Mouse (Mus musculus): Measurements from ENCODE around the gene Sirt1. TPM values are rescaled to one million over a fixed set of nuclear protein-coding genes. Genes with fewer than 3 reads are reported as not detected.
A peak's percentile ranks its signal among the peaks of the same experiment; 100 is the strongest.
"Not testable (repeated sequence)": the region's sequence is repeated elsewhere in the genome, so short reads cannot be mapped to it uniquely, and the experiment has no call there.

Sirt1 gene
- polyA plus RNA-seq, 1 experiment from 2014 or later = 9.9 TPM

DNA sequence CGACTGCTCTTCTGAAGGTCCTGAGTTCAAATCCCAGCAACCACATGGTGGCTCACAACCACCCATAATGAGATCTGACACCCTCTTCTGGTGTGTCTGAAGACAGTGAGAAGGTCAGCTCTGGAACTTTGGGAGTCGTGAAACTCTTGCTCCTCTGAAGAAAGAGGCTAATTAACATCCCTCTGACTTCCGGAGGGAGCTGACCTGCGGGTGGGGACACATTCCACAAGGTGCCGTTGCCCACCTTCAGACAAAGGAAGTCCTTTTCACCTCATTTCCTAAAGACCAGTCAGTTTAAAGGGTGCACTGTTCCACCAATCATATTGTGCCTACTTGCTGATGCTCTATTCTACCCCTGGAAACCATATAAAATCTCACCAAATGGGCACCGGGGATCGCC is 30.4 kb downstream of the Sirt1 start:
- not testable (repeated sequence) for H3K4me1 ChIP-seq (replicated peaks); H3K27me3 ChIP-seq; H3K4me3 ChIP-seq (replicated peaks); H3K9me3 ChIP-seq; H3K27ac ChIP-seq; H3K9ac ChIP-seq (replicated peaks); H3K4me2 ChIP-seq; ATAC-seq (ENCODE audit: insufficient number of reproducible peaks, insufficient read depth, low FRiP score, low TSS enrichment, low read depth); H3K36me3 ChIP-seq
- 81% methylated on average over 7 of the region's 7 CpGs for WGBS

GRCm38 (mm10) chr10:63350666-63351065 is 30.8 kb downstream of the Sirt1 start:
- Histone ChIP-seq H3K4me1 (replicated peaks) (no peaks in the 10 kb centered on the region), H3K4me2 (no peak overlapping the region), H3K9me3 (no peaks in the 10 kb centered on the region), H3K4me3 (replicated peaks) (no peak overlapping the region), H3K27ac (no peak overlapping the region), H3K27me3 (no peaks in the 10 kb centered on the region; the same call in 1 of the 2 replicates), H3K36me3 (no peaks in the 10 kb centered on the region), H3K9ac (replicated peaks) (no peak overlapping the region)
- ATAC-seq (ENCODE audit: insufficient number of reproducible peaks, insufficient read depth, low FRiP score, low TSS enrichment, low read depth) = no peak
- WGBS = 93% methylated on average over 7 of the region's 7 CpGs

DNA sequence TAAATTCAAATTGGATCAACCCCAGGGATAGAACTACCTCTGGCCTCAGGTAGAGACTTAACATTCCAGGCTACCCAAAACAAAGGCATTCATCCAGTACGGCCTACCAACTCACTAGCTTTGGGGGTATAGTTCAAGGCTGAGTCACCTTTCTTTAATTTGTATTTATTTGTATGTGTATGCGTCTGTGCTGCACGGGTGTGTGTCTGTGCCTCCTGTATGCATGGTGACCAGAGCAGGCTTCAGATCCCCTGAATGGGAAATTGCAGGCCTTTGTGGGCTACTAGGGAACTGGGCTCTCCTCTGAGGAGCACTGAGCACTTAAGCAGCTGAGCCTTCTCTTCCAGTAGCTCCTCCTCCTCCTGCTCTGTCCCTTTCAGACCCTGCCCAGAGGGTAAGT is 33.2 kb downstream of the Sirt1 start:
- Histone ChIP-seq H3K36me3 (no peaks in the 10 kb centered on the region), H3K9me3 (no peaks in the 10 kb centered on the region), H3K4me3 (replicated peaks) (no peak overlapping the region), H3K4me1 (replicated peaks) (no peaks in the 10 kb centered on the region), H3K27me3 (no peaks in the 10 kb centered on the region; the same call in 1 of the 2 replicates), H3K9ac (replicated peaks) (no peak overlapping the region), H3K27ac (no peak overlapping the region), H3K4me2 (no peak overlapping the region)
- WGBS = 62% methylated on average over 3 of the region's 3 CpGs
- no peak for ATAC-seq (ENCODE audit: insufficient number of reproducible peaks, insufficient read depth, low FRiP score, low TSS enrichment, low read depth)

DNA sequence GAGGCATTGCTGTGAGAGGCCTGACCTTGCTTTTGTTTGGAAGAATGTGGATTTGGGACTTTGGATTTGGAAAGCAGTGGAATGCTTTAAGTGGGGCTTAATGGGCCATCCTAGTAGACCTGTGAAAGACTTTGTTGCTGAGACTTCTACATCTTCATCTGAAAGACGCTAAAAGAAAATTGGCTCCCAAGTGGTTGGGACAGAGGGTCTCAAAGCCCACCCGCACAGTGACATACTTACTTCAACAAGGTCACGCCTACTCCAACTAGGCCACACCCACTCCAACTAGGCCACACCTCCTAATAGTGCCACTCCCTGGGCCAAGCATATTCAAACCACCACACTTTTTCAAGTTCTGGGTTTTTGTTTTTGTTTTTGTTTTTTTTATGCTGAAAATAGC is 36.8 kb downstream of the Sirt1 start:
- 90% methylated on average over 3 of the region's 3 CpGs for WGBS
- H3K27ac ChIP-seq = no peak overlapping the region
- no peak for ATAC-seq (ENCODE audit: insufficient number of reproducible peaks, insufficient read depth, low FRiP score, low TSS enrichment, low read depth)

DNA sequence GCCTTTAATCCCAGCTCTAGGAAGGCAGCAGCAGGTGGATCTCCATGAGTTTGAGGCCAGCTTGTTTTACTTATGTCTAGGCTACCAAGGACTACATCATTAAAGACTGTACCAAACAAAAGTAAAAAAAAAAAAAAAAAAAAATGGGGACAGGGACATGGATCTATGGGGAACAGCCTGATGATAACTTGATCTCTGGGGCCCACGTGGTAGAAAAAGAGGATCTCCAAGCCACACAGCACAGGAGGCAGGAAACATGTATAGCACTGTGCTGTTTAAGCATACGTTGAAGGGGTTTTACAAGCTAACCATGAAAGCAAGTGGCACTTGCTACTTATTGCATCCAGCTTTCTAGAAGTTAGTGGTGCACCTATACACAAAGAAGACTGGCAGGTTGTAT is 40.2 kb downstream of the Sirt1 start:
- Histone ChIP-seq H3K27me3 (no peaks in the 10 kb centered on the region), H3K9ac (replicated peaks) (no peak overlapping the region), H3K9me3 (no peaks in the 10 kb centered on the region), H3K4me3 (replicated peaks) (no peak overlapping the region), H3K4me1 (replicated peaks) (peaks cover 16% of the 10 kb centered on the region), H3K27ac (no peak overlapping the region), H3K36me3 (no peaks in the 10 kb centered on the region), H3K4me2 (no peak overlapping the region)
- ATAC-seq (ENCODE audit: insufficient number of reproducible peaks, insufficient read depth, low FRiP score, low TSS enrichment, low read depth) = no peak
- 80% methylated on average over 2 of the region's 2 CpGs for whole genome bisulfite sequencing

More for the DNA sequence above, 36.8 kb downstream of the Sirt1 start:
- Histone ChIP-seq H3K27me3 (no peaks in the 10 kb centered on the region; the same call in 1 of the 2 replicates), H3K4me2 (no peak overlapping the region), H3K4me1 (replicated peaks) (no peaks in the 10 kb centered on the region), H3K4me3 (replicated peaks) (no peak overlapping the region), H3K9ac (replicated peaks) (no peak overlapping the region), H3K36me3 (no peaks in the 10 kb centered on the region), H3K9me3 (no peaks in the 10 kb centered on the region)

DNA sequence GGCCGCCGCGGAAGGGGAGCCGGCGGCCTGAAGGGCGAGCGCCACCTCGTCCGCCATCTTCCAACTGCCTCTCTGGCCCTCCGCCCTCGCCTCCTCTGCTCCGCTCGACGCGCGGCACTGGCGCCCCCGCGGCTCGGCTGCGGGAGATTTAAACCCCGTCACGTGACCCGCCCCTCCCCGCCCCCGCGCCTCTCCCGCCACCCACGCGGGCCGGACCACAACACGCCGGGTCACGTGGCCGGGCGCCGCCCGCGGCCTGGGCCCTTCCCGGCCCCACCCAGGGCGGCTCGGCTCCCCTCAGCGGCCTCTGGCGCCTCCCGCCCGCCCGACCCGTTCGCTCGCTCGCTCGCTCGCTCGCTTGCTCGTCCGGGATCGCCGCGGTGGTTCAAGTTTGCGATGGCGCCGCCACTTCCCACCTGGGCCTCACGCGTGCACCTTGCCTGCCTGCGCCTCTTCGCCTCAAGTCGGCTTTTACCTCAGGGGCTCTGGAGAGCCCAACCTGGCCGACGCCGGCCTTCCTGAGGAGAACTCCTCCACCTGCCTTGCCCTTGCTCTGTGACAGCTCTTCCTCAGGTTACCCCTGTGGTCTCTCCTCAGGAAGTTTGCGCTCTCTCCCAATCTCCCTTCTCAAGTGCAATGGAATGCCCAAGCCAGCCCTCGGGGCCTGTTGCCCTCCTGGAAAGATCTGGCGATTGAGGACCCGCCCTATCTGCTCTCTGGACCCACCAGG is 42.4 kb downstream of the Sirt1 start:
- Histone ChIP-seq H3K36me3 (peaks cover 12% of the 10 kb centered on the region), H3K9ac (replicated peaks) (peak overlapping the region; percentile 95), H3K27me3 (no peaks in the 10 kb centered on the region), H3K9me3 (no peaks in the 10 kb centered on the region), H3K27ac (peak overlapping the region; percentile 95), H3K4me2 (peak overlapping the region; percentile 75), H3K4me1 (replicated peaks) (peaks cover 16% of the 10 kb centered on the region), H3K4me3 (replicated peaks) (peak overlapping the region; percentile 83)
- peak; percentile 94 for ATAC-seq (ENCODE audit: insufficient number of reproducible peaks, insufficient read depth, low FRiP score, low TSS enrichment, low read depth)
- WGBS = under 1% methylated on average over 52 of the region's 74 CpGs

DNA sequence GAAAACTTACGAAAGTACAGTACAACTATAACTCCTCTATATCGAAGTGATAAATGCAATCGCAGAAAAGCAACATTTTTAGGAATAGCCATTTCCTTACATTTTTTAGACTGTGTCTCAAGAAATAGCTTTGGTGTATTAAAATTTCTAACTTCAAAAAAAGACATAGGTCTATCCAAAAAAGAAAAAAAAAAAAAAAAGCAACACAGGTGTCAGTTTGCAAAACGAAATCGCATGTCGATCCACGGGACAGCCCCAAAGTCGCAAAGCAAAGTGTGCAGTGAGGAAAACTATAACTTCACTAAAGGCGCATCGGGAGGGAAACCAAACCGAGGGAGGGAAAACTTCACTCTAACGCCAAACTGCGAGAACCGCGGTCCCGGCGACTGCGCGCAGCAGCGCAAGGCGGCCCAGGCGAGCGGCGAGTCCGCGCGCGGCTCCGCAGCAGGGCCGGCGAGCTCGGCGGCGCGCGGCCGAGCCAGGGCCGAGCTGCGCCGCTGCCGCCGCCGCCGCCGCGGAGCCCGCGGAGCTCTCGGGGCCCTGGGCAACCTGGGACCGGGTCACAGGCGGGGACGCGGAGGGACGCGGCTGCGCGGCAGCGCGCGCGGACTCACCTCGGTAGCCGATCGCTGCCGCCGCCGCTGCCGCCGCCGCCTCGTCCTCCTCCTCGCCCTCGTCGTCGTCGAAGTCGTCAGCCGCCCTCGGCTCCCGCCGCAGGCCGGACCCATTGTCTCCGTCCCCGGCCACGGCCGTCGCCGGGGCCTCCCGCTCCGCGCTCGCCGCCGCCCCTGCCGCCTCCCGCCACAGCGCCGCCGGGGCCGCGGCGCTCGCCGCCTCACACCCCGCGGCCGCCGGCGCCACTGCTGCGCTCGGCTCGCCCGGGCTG is 43.3 kb downstream of the Sirt1 start:
- Histone ChIP-seq H3K27ac (peak overlapping the region; percentile 95), H3K27me3 (no peaks in the 10 kb centered on the region), H3K9ac (replicated peaks) (peak overlapping the region; percentile 95), H3K4me2 (peak overlapping the region; percentile 75), H3K9me3 (no peaks in the 10 kb centered on the region), H3K36me3 (peaks cover 21% of the 10 kb centered on the region), H3K4me1 (replicated peaks) (peaks cover 16% of the 10 kb centered on the region), H3K4me3 (replicated peaks) (peak overlapping the region; percentile 83)
- peak; percentile 69 for ATAC-seq (ENCODE audit: insufficient number of reproducible peaks, insufficient read depth, low FRiP score, low TSS enrichment, low read depth)
- WGBS = 1% methylated on average over 67 of the region's 113 CpGs

- H3K36me3 ChIP-seq = peaks cover 29% of the 10 kb centered on the region
- H3K9me3 ChIP-seq = no peaks in the 10 kb centered on the region
- H3K4me2 ChIP-seq = peak overlapping the region; percentile 75
- peak overlapping the region; percentile 83 for H3K4me3 ChIP-seq (replicated peaks)
- WGBS = 20% methylated on average over 5 of the region's 5 CpGs
- H3K4me1 ChIP-seq (replicated peaks) = peaks cover 16% of the 10 kb centered on the region
- H3K27ac ChIP-seq = no peak overlapping the region
- ATAC-seq (ENCODE audit: insufficient number of reproducible peaks, insufficient read depth, low FRiP score, low TSS enrichment, low read depth) = no peak
- H3K9ac ChIP-seq (replicated peaks) = peak overlapping the region; percentile 45
- no peaks in the 10 kb centered on the region for H3K27me3 ChIP-seq
Measured at GRCm38 (mm10) chr10:63337326-63337725, 44.2 kb downstream of the Sirt1 start.

DNA sequence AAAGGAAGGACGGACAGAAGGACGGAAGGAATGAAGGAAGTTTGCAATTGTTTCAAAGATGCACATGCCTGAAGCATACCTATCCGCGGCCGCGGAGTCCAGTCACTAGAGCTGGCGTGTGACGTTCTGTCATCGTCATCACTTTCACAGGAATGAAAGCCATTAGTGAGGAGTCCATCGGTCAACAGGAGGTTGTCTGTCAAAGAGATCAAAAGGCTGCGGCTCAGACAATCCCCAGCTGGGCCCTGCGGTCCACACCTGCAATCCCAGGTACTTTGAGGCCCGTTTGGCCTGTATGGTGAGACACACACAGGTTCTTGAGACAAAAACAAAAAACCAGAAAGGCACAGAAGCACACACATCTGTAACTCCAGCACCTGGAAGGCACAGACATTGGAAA is 44.6 kb downstream of the Sirt1 start:
- H3K9ac ChIP-seq (replicated peaks) = no peak overlapping the region; the same call in 1 of the 2 replicates

DNA sequence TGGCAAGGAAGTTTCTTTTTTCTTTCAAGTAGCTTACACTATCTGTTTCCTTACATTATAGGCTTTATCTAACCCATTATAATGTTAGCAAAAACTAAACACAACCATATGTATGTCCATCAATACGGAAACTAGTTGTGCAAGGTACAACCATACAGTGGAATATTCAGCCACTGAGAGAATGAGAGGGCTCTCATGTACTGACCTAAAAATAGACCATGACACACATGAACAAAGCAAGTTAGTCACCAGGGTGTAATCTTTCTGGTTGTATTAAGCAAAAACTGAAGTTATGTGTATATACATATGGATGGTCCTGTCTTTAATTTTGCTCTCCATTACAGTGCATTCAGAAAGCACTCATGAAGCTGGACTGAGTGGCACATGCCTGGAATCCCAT is 54.4 kb downstream of the Sirt1 start:
- Histone ChIP-seq H3K27me3 (no peaks in the 10 kb centered on the region), H3K4me2 (no peak overlapping the region), H3K36me3 (peaks cover 84% of the 10 kb centered on the region), H3K9ac (replicated peaks) (no peak overlapping the region), H3K4me1 (replicated peaks) (no peaks in the 10 kb centered on the region), H3K27ac (no peak overlapping the region), H3K9me3 (no peaks in the 10 kb centered on the region), H3K4me3 (replicated peaks) (no peak overlapping the region)
- WGBS = 90% methylated on average over 1 of the region's 1 CpGs
- ATAC-seq (ENCODE audit: insufficient number of reproducible peaks, insufficient read depth, low FRiP score, low TSS enrichment, low read depth) = no peak

More for the DNA sequence above, 44.6 kb downstream of the Sirt1 start:
- ATAC-seq (ENCODE audit: insufficient number of reproducible peaks, insufficient read depth, low FRiP score, low TSS enrichment, low read depth) = no peak
- peak overlapping the region; percentile 83 for H3K4me3 ChIP-seq (replicated peaks)
- peaks cover 16% of the 10 kb centered on the region for H3K4me1 ChIP-seq (replicated peaks)
- no peaks in the 10 kb centered on the region for H3K9me3 ChIP-seq
- H3K36me3 ChIP-seq = peaks cover 33% of the 10 kb centered on the region
- peak overlapping the region; percentile 75 for H3K4me2 ChIP-seq
- H3K27me3 ChIP-seq = no peaks in the 10 kb centered on the region
- WGBS = 48% methylated on average over 13 of the region's 13 CpGs
- no peak overlapping the region for H3K27ac ChIP-seq

- WGBS = 87% methylated on average over 1 of the region's 1 CpGs
- Histone ChIP-seq H3K4me2 (no peak overlapping the region), H3K4me1 (replicated peaks) (no peaks in the 10 kb centered on the region), H3K27ac (no peak overlapping the region), H3K9ac (replicated peaks) (no peak overlapping the region), H3K36me3 (peaks cover 75% of the 10 kb centered on the region), H3K4me3 (replicated peaks) (no peak overlapping the region), H3K9me3 (no peaks in the 10 kb centered on the region), H3K27me3 (no peaks in the 10 kb centered on the region)
- no peak for ATAC-seq (ENCODE audit: insufficient number of reproducible peaks, insufficient read depth, low FRiP score, low TSS enrichment, low read depth)
Measured at GRCm38 (mm10) chr10:63313726-63314125, 67.8 kb downstream of the Sirt1 start.

All from limb, embryonic 12.5 days (tissue).